Mouse (Mus musculus): ENCODE measurements around the gene Gm47995.

DNA sequence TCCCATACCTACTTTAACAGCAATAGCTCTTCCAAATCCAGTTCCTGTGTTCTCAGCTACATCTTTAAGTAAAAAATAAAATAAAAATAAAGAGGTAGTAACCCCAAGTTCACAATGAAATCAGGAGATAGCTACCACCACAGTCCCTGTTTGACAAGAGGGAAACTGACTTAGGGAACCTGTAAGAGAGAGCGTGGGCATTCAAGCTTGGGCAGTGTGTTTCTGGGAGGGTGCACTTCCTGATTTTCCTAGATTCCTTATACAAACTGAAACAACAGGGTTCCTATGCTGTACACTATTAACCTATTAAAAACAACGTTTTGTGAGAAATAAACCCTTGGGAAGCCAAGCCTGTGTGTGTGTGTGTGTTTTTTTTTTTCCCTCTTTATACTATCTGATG, 16.6 kb downstream of the Gm47995 start:
- TF ChIP-seq CTCF (conservative IDR thresholded peaks at IDR 0.05; ENCODE audit: insufficient read depth, insufficient read length, low read depth, low read length) (no peak), POLR2A (IDR thresholded peaks at IDR 0.05; ENCODE audit: low read depth, low read length) (no peak)
